Mouse (Mus musculus) c-Kit-negative CD71-positive TER-119-positive erythroid progenitor cells, embryonic 14.5 days (primary cell): ENCODE data around the gene Prl2c5.
"Not testable (repeated sequence)": the region's sequence is repeated elsewhere in the genome, so short reads cannot be mapped to it uniquely, and the experiment has no call there.

Experiments used
- DNase-seq: peaks from one replicate; pipeline ENCODE4 v3.0.0-alpha.2; 2013; ENCODE audit warnings: low read depth, low spot score

Gene Prl2c5

DNA sequence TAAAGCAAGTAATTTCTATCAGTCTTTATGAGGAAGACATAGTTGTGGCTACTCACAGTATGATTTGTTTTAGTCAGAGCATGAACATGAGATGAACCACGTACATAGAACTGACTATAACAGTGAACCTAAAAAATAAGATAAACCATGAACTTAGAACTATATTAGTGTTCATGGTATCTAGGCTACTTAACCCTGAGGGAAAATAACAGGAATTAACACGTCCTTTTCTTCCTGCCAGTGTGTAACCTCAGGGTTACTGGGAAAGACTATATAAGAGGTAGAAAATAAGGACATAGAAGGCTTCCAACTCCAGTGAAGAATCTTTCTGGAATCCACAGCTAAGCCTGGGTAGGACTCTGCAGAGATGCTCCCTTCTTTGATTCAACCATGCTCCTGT is at the start of gene Prl2c5:
Gene Prl2c5 (plus strand): TSS at position 301 of the 400 bp plus-strand sequence.
- not testable (repeated sequence) for DNase-seq

DNA sequence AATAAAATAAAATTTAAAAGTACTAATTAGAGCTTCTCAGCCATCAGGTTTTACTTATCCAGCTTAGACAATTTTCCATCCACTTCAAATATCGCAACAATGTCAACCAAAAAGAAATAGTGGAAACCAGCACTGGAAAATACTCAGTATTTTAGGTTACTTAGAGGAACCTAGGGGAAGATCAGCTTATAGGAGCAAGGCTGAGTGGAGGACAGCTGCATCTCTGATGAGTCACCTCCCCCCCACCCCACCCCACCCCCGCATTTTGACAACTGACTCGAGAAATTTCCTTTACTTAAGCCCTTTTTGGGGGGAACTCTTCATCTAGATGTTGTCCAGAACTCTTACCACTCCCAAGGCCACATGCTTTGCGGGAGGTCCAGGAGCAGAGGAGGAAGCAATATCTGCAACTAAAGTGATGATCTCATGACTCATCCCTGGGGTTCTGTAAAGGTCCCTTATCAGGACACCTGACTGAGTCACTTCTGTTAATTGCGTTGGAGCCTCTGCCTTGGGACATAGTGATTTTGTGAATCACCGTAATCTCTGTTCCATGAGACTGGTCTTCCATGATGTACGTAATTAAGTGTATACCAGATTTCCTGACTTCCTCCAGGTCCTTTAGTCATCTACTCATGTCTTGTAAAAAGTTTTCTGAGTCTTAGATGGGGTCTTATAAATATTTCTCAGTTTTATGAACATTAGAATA is 19.6 kb upstream of the Prl2c5 start:
- not testable (repeated sequence) for DNase-seq

GRCm38 (mm10) chr13:13168631-13169030 is 13.9 kb upstream of the Prl2c5 start:
- not testable (repeated sequence) for DNase-seq

DNA sequence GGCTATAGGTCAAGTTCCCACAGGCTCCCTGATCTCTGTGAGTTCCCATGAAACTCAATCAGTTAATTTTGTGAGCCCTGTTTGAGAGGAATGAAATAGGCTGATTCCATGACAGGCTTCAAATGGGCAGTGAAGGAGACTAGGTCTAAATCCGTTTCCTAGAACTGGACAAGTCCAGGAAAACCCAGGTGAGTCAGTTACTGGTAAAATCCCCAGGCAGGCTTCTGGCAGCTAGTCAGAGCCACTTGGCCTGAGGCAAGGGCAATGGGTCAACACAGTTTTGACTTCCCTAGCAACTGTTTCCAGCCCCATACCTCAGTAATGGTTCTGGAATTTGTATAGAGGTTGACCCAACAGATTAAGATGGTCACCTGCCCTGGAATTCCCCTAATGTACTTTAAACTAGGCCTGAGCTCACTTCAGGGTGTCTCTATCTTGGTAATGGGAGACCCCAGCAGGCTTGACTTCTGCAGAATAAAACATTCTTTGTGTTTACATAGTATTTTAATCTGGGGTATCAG is 8.8 kb upstream of the Prl2c5 start:
- not testable (repeated sequence) for DNase-seq

DNA sequence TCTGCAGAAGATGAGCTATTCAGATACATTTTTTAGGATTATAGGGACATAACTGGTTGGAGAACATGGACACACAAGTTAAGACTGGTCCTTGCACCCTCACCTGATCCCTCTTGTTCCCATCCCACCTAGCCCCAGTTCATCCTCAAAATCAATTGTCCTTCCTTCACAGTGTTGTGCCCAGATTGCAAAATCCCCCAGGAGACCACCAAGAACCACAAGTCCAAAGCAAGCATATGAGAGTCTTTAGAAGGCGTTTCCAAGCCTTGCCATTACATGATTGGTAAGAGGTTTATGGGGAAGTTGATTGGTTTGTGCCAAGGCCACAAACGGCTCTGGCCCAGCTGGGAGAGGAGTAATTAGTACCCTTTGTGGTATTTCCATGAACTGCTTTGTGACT is 6.8 kb upstream of the Prl2c5 start:
- DNase-seq = not testable (repeated sequence)

GRCm38 (mm10) chr13:13211168-13211567 is 28.7 kb downstream of the Prl2c5 start:
- DNase-seq = not testable (repeated sequence)

DNA sequence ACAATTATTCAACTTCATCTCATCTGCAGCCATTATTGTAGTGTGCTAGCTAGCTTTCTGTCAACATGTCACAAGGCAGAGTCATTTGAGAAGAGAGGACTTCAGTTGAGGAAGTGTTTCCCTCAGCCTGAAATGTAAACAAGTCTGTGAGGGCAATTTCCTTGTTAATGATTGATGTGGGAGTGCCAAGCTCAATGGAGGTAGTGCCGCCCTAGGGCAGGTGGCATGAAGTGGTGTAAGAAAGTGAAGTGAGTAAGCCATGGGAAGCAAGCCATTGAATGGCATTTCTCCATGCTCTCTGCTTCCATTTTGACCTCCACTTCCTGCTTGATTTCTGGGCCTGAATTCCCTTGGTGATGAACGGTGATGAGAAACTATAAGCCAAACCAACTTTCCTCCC is 33.8 kb downstream of the Prl2c5 start:
- DNase-seq = not testable (repeated sequence)

DNA sequence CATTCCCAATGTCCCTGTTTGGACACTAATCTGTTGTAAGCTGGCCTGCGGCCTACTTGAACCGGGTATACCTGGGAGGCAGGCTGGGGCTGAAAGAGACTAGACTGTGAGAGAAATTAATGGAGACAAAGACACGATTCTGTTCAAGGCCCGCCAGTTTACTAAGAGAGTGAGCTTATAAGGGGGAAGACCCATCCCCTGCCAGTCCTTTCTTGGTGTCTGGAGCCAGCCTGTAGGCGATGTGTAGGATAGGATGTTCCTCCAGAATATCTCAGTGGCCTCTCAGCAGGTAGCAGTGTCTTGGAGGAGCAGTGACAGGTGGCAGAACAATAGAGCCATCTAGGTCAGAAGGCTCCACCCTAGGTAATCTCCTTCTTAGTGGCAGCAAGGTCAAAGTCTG is 37.7 kb downstream of the Prl2c5 start:
- not testable (repeated sequence) for DNase-seq

DNA sequence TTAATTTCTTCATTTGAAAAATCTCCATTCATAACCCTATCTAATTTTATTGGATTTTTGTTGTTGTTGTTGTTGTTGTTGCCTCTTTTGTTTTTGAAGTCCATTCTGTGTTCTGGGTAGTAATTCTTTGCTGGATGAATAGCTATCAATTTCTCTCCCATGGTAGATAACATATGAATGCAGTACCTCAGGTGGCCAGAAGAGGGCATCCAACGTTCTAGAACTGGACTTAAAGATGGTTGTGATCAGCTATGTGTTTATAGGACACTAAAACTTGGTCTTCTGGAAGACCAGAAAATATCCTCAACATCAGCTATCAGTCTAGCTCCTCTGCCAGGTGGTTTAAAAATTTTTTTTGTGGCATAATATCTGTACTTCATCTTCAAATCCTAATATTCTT is 54.9 kb downstream of the Prl2c5 start:
- DNase-seq = peak; percentile 1
